Mouse (Mus musculus): ENCODE data around the gene Wdr34. TPM values are rescaled to one million over a fixed set of nuclear protein-coding genes. Genes with fewer than 3 reads are reported as not detected.

The Wdr34 gene
- polyA plus RNA-seq, 1 experiment: 8.3 TPM

DNA sequence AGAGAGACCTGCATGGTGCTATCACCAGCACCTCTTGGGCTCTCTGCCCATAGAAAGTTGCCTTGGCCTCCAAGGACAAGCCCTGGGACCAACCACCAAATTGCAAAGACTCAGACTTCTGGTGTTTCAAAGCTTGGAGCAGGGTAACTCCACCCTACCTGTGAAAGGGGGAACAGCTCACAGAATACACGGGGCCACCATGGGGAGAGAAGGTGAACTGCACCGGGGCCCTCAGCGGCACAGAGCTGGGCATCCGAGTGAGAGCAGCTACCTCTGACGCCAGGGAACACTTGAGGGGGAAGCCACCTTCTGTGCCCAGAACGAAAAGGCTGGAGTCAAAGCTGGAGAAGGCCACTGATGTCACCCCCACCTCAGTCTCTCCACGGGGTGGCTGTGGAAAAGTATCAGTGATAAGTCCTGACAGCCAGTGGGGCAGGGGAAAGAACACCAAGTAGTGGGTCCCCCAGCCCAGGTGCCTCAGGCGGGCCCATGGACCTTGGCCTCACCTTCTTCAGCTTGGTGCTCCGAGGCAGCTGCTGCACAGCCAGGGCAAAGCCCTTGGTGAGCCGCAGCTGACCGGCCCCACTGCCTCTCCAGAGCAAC is 16.3 kb downstream of the Wdr34 start:
- Histone ChIP-seq H3K4me3 (ENCODE audit: low read depth, low read length) (no peak overlapping the region), H3K4me1 (ENCODE audit: control insufficient read depth, insufficient read depth, insufficient read length, low read length) (no peaks in the 10 kb centered on the region), H3K27me3 (ENCODE audit: control insufficient read depth, insufficient read depth, low read length) (no peaks in the 10 kb centered on the region), H3K27ac (ENCODE audit: insufficient read depth, low read depth, low read length) (no peak overlapping the region), H3K36me3 (ENCODE audit: control insufficient read depth, insufficient read depth, low read length) (peaks cover 50% of the 10 kb centered on the region)
- 55% methylated on average over 11 of the region's 11 CpGs for WGBS
- TF ChIP-seq CTCF (IDR thresholded peaks at IDR 0.05; ENCODE audit: extremely low read depth, insufficient read length, insufficient replicate concordance, low read depth, low read length) (no peak), POLR2A (IDR thresholded peaks at IDR 0.05; ENCODE audit: low read depth, low read length) (no peak)

DNA sequence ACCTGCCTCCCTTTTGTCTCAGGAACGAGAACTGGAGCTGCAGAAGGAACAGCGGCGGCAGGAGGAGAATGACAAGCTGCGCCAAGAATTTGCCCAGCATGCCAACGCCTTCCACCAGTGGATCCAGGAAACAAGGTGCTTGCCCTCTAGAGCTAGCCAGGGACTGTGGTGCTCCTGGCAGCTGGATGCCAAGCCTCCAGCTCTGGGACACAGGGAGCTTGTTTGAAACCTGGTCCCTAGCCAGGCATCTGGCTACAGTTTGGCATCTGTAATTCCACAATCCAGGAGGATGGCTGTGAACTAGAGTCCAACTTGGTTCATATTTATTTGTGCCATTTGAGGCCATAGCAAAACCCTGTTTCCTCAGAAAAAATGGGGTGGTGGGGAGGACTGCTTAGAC is 21.7 kb downstream of the Wdr34 start:
- Histone ChIP-seq H3K27ac (ENCODE audit: insufficient read depth, low read depth, low read length) (no peak overlapping the region), H3K36me3 (ENCODE audit: control insufficient read depth, insufficient read depth, low read length) (peaks cover 90% of the 10 kb centered on the region), H3K4me1 (ENCODE audit: control insufficient read depth, insufficient read depth, insufficient read length, low read length) (no peaks in the 10 kb centered on the region), H3K27me3 (ENCODE audit: control insufficient read depth, insufficient read depth, low read length) (no peaks in the 10 kb centered on the region), H3K4me3 (ENCODE audit: low read depth, low read length) (no peak overlapping the region)
- WGBS: 89% methylated on average over 5 of the region's 5 CpGs
- TF ChIP-seq CTCF (IDR thresholded peaks at IDR 0.05; ENCODE audit: extremely low read depth, insufficient read length, insufficient replicate concordance, low read depth, low read length) (no peak), POLR2A (IDR thresholded peaks at IDR 0.05; ENCODE audit: low read depth, low read length) (no peak)

DNA sequence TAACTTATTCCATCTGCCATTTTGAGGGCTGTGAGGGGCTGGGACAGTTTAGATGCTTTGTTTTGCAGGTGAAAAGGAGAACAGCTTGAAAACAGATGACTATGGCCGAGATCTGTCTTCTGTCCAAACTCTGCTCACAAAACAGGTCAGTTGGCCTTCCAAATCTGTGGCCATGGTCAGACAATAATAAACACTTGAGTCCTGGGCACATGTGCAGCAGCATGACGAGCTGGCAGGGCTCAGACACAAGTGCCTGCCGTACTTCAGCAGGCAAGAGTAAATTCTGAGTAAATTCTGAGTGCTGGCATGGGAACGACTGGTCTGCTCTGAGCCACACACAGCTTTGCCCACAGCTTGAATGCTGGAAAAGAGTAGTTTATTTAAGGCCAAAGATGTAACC is 23.2 kb downstream of the Wdr34 start:
- no peak overlapping the region for H3K4me3 ChIP-seq (ENCODE audit: low read depth, low read length)
- H3K4me1 ChIP-seq (ENCODE audit: control insufficient read depth, insufficient read depth, insufficient read length, low read length): no peaks in the 10 kb centered on the region
- no peaks in the 10 kb centered on the region for H3K27me3 ChIP-seq (ENCODE audit: control insufficient read depth, insufficient read depth, low read length)
- TF ChIP-seq POLR2A (IDR thresholded peaks at IDR 0.05; ENCODE audit: low read depth, low read length) (no peak), CTCF (IDR thresholded peaks at IDR 0.05; ENCODE audit: extremely low read depth, insufficient read length, insufficient replicate concordance, low read depth, low read length) (no peak)
- H3K27ac ChIP-seq (ENCODE audit: insufficient read depth, low read depth, low read length): no peak overlapping the region
- WGBS: 89% methylated on average over 4 of the region's 4 CpGs
- peaks cover 90% of the 10 kb centered on the region for H3K36me3 ChIP-seq (ENCODE audit: control insufficient read depth, insufficient read depth, low read length)

DNA sequence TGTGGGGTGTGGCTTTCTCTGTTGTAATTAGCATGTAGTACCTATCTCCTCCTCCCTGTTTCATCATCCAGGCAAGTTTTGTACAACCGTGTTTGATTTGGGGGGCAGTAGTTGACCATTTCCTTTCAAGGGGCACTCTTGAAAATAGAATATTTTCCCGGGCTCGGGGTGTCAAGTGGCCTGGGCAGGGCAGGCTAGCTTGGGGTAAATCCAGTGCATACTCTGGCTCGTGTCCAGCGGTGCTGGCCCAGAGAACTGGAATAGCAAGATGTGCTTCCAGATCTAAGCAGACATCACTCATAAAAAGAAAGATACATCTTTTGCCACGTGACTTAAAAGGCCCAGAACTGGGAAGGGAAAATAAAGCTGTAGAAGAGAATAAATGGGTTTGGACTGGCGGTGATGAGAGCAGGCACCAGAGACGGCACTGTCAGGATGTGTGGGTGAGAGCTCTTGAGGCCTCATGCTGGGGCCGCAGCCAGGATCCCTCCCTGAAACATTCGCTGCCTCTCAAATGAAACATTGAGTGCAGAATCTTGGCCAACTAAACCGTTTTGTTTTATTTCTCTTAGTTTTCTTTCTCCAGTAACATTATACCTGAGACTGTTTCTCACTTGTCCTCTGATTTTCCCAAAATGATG is 34.2 kb downstream of the Wdr34 start:
- H3K4me3 ChIP-seq (ENCODE audit: low read depth, low read length): no peak overlapping the region
- no peaks in the 10 kb centered on the region for H3K4me1 ChIP-seq (ENCODE audit: control insufficient read depth, insufficient read depth, insufficient read length, low read length)
- H3K27ac ChIP-seq (ENCODE audit: insufficient read depth, low read depth, low read length): no peak overlapping the region
- 69% methylated on average over 11 of the region's 11 CpGs for WGBS
- no peaks in the 10 kb centered on the region for H3K27me3 ChIP-seq (ENCODE audit: control insufficient read depth, insufficient read depth, low read length)
- H3K36me3 ChIP-seq (ENCODE audit: control insufficient read depth, insufficient read depth, low read length): peaks cover 88% of the 10 kb centered on the region
- no peak for TF ChIP-seq POLR2A (IDR thresholded peaks at IDR 0.05; ENCODE audit: low read depth, low read length)
- TF ChIP-seq CTCF (IDR thresholded peaks at IDR 0.05; ENCODE audit: extremely low read depth, insufficient read length, insufficient replicate concordance, low read depth, low read length): no peak

DNA sequence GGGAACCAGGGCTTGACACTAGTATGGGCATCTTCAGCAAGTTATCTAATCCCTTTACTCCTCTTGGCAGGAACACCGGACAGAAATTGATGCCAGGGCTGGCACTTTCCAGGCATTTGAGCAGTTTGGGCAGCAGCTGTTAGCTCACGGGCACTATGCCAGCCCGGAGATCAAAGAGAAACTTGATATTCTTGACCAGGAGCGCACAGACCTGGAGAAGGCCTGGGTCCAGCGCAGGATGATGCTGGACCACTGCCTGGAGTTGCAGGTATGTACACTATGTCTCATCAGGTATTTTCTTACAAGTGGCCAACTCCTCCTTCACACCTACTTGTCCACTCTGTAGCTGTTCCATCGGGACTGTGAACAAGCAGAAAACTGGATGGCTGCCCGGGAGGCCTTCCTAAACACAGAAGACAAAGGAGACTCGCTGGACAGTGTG is 37.8 kb downstream of the Wdr34 start:
- Histone ChIP-seq H3K4me1 (ENCODE audit: control insufficient read depth, insufficient read depth, insufficient read length, low read length) (no peaks in the 10 kb centered on the region), H3K4me3 (ENCODE audit: low read depth, low read length) (no peak overlapping the region), H3K27me3 (ENCODE audit: control insufficient read depth, insufficient read depth, low read length) (no peaks in the 10 kb centered on the region), H3K27ac (ENCODE audit: insufficient read depth, low read depth, low read length) (no peak overlapping the region), H3K36me3 (ENCODE audit: control insufficient read depth, insufficient read depth, low read length) (peaks cover 83% of the 10 kb centered on the region)
- no peak for TF ChIP-seq CTCF (IDR thresholded peaks at IDR 0.05; ENCODE audit: extremely low read depth, insufficient read length, insufficient replicate concordance, low read depth, low read length)
- TF ChIP-seq POLR2A (IDR thresholded peaks at IDR 0.05; ENCODE audit: low read depth, low read length): no peak
- WGBS: 75% methylated on average over 8 of the region's 8 CpGs

DNA sequence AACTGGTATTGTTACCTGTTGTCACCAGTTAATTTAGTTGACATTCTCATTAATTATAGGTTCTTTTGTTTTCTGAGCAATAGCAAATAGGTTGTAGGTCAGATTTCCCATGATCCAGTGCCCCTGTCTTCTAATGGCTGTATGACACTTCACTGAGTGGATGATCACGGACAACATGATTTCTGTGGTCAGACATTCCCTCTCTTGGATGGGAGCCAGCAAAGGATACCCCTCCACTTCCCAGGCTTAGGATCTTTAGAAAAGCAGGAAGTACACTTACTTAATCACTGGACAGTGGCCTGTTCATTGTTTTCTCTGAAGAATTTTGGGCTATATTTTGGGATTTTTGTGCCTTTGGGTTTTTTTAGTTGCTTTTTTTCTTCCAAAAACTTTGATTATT is 39.6 kb downstream of the Wdr34 start:
- Histone ChIP-seq H3K4me3 (ENCODE audit: low read depth, low read length) (no peak overlapping the region), H3K4me1 (ENCODE audit: control insufficient read depth, insufficient read depth, insufficient read length, low read length) (no peaks in the 10 kb centered on the region), H3K27me3 (ENCODE audit: control insufficient read depth, insufficient read depth, low read length) (no peaks in the 10 kb centered on the region), H3K27ac (ENCODE audit: insufficient read depth, low read depth, low read length) (no peak overlapping the region), H3K36me3 (ENCODE audit: control insufficient read depth, insufficient read depth, low read length) (peaks cover 81% of the 10 kb centered on the region)
- TF ChIP-seq POLR2A (IDR thresholded peaks at IDR 0.05; ENCODE audit: low read depth, low read length) (no peak), CTCF (IDR thresholded peaks at IDR 0.05; ENCODE audit: extremely low read depth, insufficient read length, insufficient replicate concordance, low read depth, low read length) (no peak)
- 72% methylated on average over 1 of the region's 1 CpGs for WGBS

DNA sequence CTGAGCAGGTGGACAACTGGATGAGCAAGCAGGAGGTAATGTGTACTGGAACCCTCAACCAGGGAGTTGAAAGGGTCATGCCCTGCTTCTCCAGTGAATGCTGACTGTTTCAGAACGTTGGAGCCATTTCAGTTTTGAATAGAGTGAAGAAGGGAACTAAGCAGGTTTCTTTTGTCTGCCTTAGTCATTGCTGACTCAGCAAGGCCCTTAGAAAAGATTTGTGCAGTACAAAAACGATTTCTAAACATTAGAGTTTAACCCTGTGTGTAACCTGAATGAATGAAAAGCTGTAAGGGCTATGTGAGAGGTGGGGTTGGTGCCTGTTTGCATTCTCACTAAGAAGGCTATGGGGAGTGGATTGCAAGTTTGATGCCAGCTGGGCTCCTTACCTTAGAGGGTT is 56.7 kb downstream of the Wdr34 start:
- Histone ChIP-seq H3K4me3 (ENCODE audit: low read depth, low read length) (no peak overlapping the region), H3K27ac (ENCODE audit: insufficient read depth, low read depth, low read length) (no peak overlapping the region), H3K36me3 (ENCODE audit: control insufficient read depth, insufficient read depth, low read length) (peaks cover 93% of the 10 kb centered on the region), H3K4me1 (ENCODE audit: control insufficient read depth, insufficient read depth, insufficient read length, low read length) (no peaks in the 10 kb centered on the region), H3K27me3 (ENCODE audit: control insufficient read depth, insufficient read depth, low read length) (no peaks in the 10 kb centered on the region)
- TF ChIP-seq CTCF (IDR thresholded peaks at IDR 0.05; ENCODE audit: extremely low read depth, insufficient read length, insufficient replicate concordance, low read depth, low read length) (no peak), POLR2A (IDR thresholded peaks at IDR 0.05; ENCODE audit: low read depth, low read length) (no peak)
- WGBS: 43% methylated on average over 2 of the region's 2 CpGs

Other genes starting within 250 kb of the Wdr34 start
- 225 and 822 TPM in 2 replicates for gene Slc27a4, start 246.2 kb downstream of the Wdr34 start, polyA plus RNA-seq (2012; rRNA removed)
- gene Urm1, start 228.8 kb downstream of the Wdr34 start, polyA plus RNA-seq (2012; rRNA removed): 18.6 and 42.3 TPM in 2 replicates
- 3.5 and 5.9 TPM in 2 replicates for gene Cercam, start 179.7 kb downstream of the Wdr34 start, polyA plus RNA-seq (2012; rRNA removed)
- gene Odf2, start 159.7 kb downstream of the Wdr34 start, polyA plus RNA-seq (2012; rRNA removed): 8.2 and 14.0 TPM in 2 replicates
- 4.4 and 7.4 TPM in 2 replicates for gene Gle1, start 113.5 kb downstream of the Wdr34 start, polyA plus RNA-seq (2012; rRNA removed)
- 101 and 221 TPM in 2 replicates for gene Sptan1, start 83.3 kb downstream of the Wdr34 start, polyA plus RNA-seq (2012; rRNA removed)
- gene Set, start 8.5 kb upstream of the Wdr34 start, polyA plus RNA-seq (2012; rRNA removed): 19.2 and 40.4 TPM in 2 replicates
- gene Pkn3, start 28.8 kb upstream of the Wdr34 start, polyA plus RNA-seq (2012; rRNA removed): 4.9 and 7.8 TPM in 2 replicates
- gene Zdhhc12, start 44.8 kb upstream of the Wdr34 start, polyA plus RNA-seq (2012; rRNA removed): 81.4 and 175 TPM in 2 replicates
- gene Zer1, start 75.7 kb upstream of the Wdr34 start, polyA plus RNA-seq (2012; rRNA removed): 21.1 and 39.1 TPM in 2 replicates
- gene Tbc1d13, start 84.9 kb upstream of the Wdr34 start, polyA plus RNA-seq (2012; rRNA removed): 48.5 and 85.7 TPM in 2 replicates
- gene Endog, start 122.6 kb upstream of the Wdr34 start, polyA plus RNA-seq (2012; rRNA removed): 109 and 147 TPM in 2 replicates
- gene Spout1, start 129.6 kb upstream of the Wdr34 start, polyA plus RNA-seq (2012; rRNA removed): 10.9 and 16.8 TPM in 2 replicates
- 14.9 and 77.0 TPM in 2 replicates for gene Kyat1, start 157.0 kb upstream of the Wdr34 start, polyA plus RNA-seq (2012; rRNA removed)
- 17.9 and 27.4 TPM in 2 replicates for gene Lrrc8a, start 188.8 kb upstream of the Wdr34 start, polyA plus RNA-seq (2012; rRNA removed)
- 3.1 and 6.1 TPM in 2 replicates for gene Gm28035, start 191.7 kb upstream of the Wdr34 start, polyA plus RNA-seq (2012; rRNA removed)
- 2.4 and 3.8 TPM in 2 replicates for gene Phyhd1, start 217.3 kb upstream of the Wdr34 start, polyA plus RNA-seq (2012; rRNA removed)
- gene Gm28038, start 232.2 kb upstream of the Wdr34 start, polyA plus RNA-seq (2012; rRNA removed): not detected in 2 replicates
- gene Dolk, start 237.5 kb upstream of the Wdr34 start, polyA plus RNA-seq (2012; rRNA removed): 14.1 and 14.8 TPM in 2 replicates
- gene Nup188, start 237.5 kb upstream of the Wdr34 start, polyA plus RNA-seq (2012; rRNA removed): 12.7 and 21.4 TPM in 2 replicates

All from small intestine, adult 2 months (tissue).